In genomic region chr9:58305686-58306085, GRCm38 (mm10) we compare ENCODE assay signal across 11 mouse cellular contexts. TPM values are rescaled to one million over a fixed set of nuclear protein-coding genes. Genes with fewer than 3 reads are reported as not detected.
DNase-seq lines count a peak whose midpoint lies in the region; ATAC-seq and TF ChIP-seq lines count a peak whose summit lies in the region.
"Had no signal": no experiment of that assay in that cellular context is flagged by ENCODE, and none has a peak within 500 bp of the region (broad histone marks: within the 10 kb centered on the region; RNA-seq: fewer than 3 reads in every experiment).

No protein-coding gene starts in this region.

- no peak for DNase-seq in intestine, embryonic 14.5 days (ENCODE audit: low spot score)
- DNase-seq in embryo, embryonic 11 days, result peak; percentile 59
- DNase-seq in fibroblast of lung, adult 2 months (ENCODE audit: low read depth), result peak; percentile 95
- DNase-seq in midbrain, postnatal 0 days (ENCODE audit: low spot score), result no peak
- DNase-seq in left cerebral cortex, adult 11 months (ENCODE audit: low spot score), result no peak
- DNase-seq: right cerebral cortex, postnatal 25 days had no signal

- no peaks in the 10 kb centered on the region; the same call in 1 of the 2 replicates for H3K27me3 ChIP-seq in intestine, embryonic 14.5 days (replicated peaks; ENCODE audit: control insufficient read depth, insufficient read depth, low read length)
- no peaks in the 10 kb centered on the region for H3K27me3 ChIP-seq in intestine, postnatal 0 days (replicated peaks; ENCODE audit: control insufficient read depth, insufficient read depth, low read length)
- peaks cover 5% of the 10 kb centered on the region for H3K27me3 ChIP-seq in limb, embryonic 12.5 days
- peaks cover 4% of the 10 kb centered on the region; the same call in 1 of the 2 replicates for H3K27me3 ChIP-seq in midbrain, postnatal 0 days (ENCODE audit: insufficient read depth, low read length)

- H3K4me3 ChIP-seq in intestine, embryonic 14.5 days (ENCODE audit: low read depth, low read length), result no peak overlapping the region
- H3K4me3 ChIP-seq in intestine, postnatal 0 days (ENCODE audit: low read depth, low read length), result no peak overlapping the region
- no peak overlapping the region for H3K4me3 ChIP-seq in limb, embryonic 12.5 days (replicated peaks)
- no peak overlapping the region for H3K4me3 ChIP-seq in midbrain, postnatal 0 days (ENCODE audit: low read depth, low read length)
- H3K4me3 ChIP-seq: hindbrain, embryonic 15.5 days had no signal

- H3K9ac ChIP-seq in intestine, embryonic 14.5 days (ENCODE audit: low read length), result no peak overlapping the region
- no peak overlapping the region for H3K9ac ChIP-seq in intestine, postnatal 0 days (ENCODE audit: low read depth, low read length)
- H3K9ac ChIP-seq in limb, embryonic 12.5 days (replicated peaks), result no peak overlapping the region
- no peak overlapping the region for H3K9ac ChIP-seq in midbrain, postnatal 0 days (replicated peaks; ENCODE audit: low read length, poor library complexity, severe bottlenecking)
- H3K9ac ChIP-seq: hindbrain, embryonic 15.5 days had no signal

- peaks cover 50% of the 10 kb centered on the region for H3K4me1 ChIP-seq in intestine, embryonic 14.5 days (replicated peaks; ENCODE audit: control insufficient read depth, insufficient read depth, low read length)
- no peaks in the 10 kb centered on the region for H3K4me1 ChIP-seq in intestine, postnatal 0 days (replicated peaks; ENCODE audit: control insufficient read depth, insufficient read depth, low read length)
- peaks cover 76% of the 10 kb centered on the region for H3K4me1 ChIP-seq in limb, embryonic 12.5 days (replicated peaks)
- peaks cover 3% of the 10 kb centered on the region; the same call in 1 of the 2 replicates for H3K4me1 ChIP-seq in midbrain, postnatal 0 days (ENCODE audit: insufficient read depth, low read length)

- H3K36me3 ChIP-seq in intestine, embryonic 14.5 days (ENCODE audit: control insufficient read depth, insufficient read depth, low read length), result no peaks in the 10 kb centered on the region
- H3K36me3 ChIP-seq in intestine, postnatal 0 days (ENCODE audit: control insufficient read depth, insufficient read depth), result no peaks in the 10 kb centered on the region
- peaks cover 6% of the 10 kb centered on the region; the same call in 1 of the 2 replicates for H3K36me3 ChIP-seq in limb, embryonic 12.5 days
- no peaks in the 10 kb centered on the region for H3K36me3 ChIP-seq in midbrain, postnatal 0 days (ENCODE audit: insufficient read depth, low read length)
- H3K36me3 ChIP-seq: G1E; hindbrain, embryonic 15.5 days had no signal

- no peak for TF ChIP-seq CTCF in intestine, postnatal 0 days (IDR thresholded peaks at IDR 0.05; ENCODE audit: low read depth)
- no peak for TF ChIP-seq CTCF in midbrain, postnatal 0 days (IDR thresholded peaks at IDR 0.05)

- 24% methylated on average over 6 of the region's 6 CpGs for WGBS in intestine, embryonic 14.5 days
- 42% methylated on average over 6 of the region's 6 CpGs for WGBS in intestine, postnatal 0 days
- 8% methylated on average over 6 of the region's 6 CpGs for WGBS in limb, embryonic 12.5 days
- 27% methylated on average over 6 of the region's 6 CpGs for WGBS in midbrain, postnatal 0 days

- H3K4me2 ChIP-seq in intestine, embryonic 14.5 days (ENCODE audit: low read length), result no peak overlapping the region
- H3K4me2 ChIP-seq in intestine, postnatal 0 days (replicated peaks; ENCODE audit: low read depth), result no peak overlapping the region
- 0 out of 2 replicates have a peak overlapping the region, but pooled peaks have one; percentile 15 for H3K4me2 ChIP-seq in limb, embryonic 12.5 days
- no peak overlapping the region for H3K4me2 ChIP-seq in midbrain, postnatal 0 days (ENCODE audit: low read depth, low read length, poor library complexity, severe bottlenecking)
- H3K4me2 ChIP-seq: hindbrain, embryonic 15.5 days had no signal

- H3K9me3 ChIP-seq in intestine, embryonic 14.5 days (ENCODE audit: control insufficient read depth, low read length), result no peaks in the 10 kb centered on the region
- H3K9me3 ChIP-seq in intestine, postnatal 0 days (ENCODE audit: control insufficient read depth), result no peaks in the 10 kb centered on the region
- H3K9me3 ChIP-seq in limb, embryonic 12.5 days, result no peaks in the 10 kb centered on the region
- no peaks in the 10 kb centered on the region for H3K9me3 ChIP-seq in midbrain, postnatal 0 days (ENCODE audit: low read length)
- H3K9me3 ChIP-seq: G1E; hindbrain, embryonic 15.5 days had no signal

- ATAC-seq in intestine, embryonic 14.5 days (replicated peaks; ENCODE audit: low FRiP score, low TSS enrichment, low read depth), result no peak
- no peak for ATAC-seq in intestine, postnatal 0 days
- no peak for ATAC-seq in limb, embryonic 12.5 days (ENCODE audit: insufficient number of reproducible peaks, insufficient read depth, low FRiP score, low TSS enrichment, low read depth)
- no peak for ATAC-seq in frontal cortex, adult (ENCODE audit: low TSS enrichment)
- no peak for ATAC-seq in midbrain, postnatal 0 days (ENCODE audit: low FRiP score)

- peak overlapping the region; percentile 43; the same call in 1 of the 2 replicates for H3K27ac ChIP-seq in intestine, embryonic 14.5 days (ENCODE audit: low read depth)
- no peak overlapping the region for H3K27ac ChIP-seq in intestine, postnatal 0 days (ENCODE audit: low read depth, low read length)
- peak overlapping the region; percentile 83 for H3K27ac ChIP-seq in limb, embryonic 12.5 days
- no peak overlapping the region for H3K27ac ChIP-seq in midbrain, postnatal 0 days (ENCODE audit: low read depth, low read length)
- H3K27ac ChIP-seq: hindbrain, embryonic 15.5 days had no signal

RNA-seq across cellular contexts. Expression of gene Loxl1, which starts 7.3 kb away (rescaled TPM):
- polyA plus RNA-seq in intestine, embryonic 14.5 days (2014; fragmentation: Nextera tagmentation; extraction: Ambion mirVana), result 27.2 and 31.8 TPM in 2 replicates
- polyA plus RNA-seq in intestine, postnatal 0 days (2015; fragmentation: Nextera tagmentation; extraction: Ambion mirVana), result 21.6 and 23.8 TPM in 2 replicates
- polyA plus RNA-seq in limb, embryonic 12.5 days (2016; fragmentation: Nextera tagmentation; extraction: Ambion mirVana), result 30.1 and 34.7 TPM in 2 replicates
- 5.9 and 10.6 TPM in 2 replicates for total RNA-seq in midbrain, postnatal 0 days (2014; rRNA removed)
- 6.6 and 7.0 TPM in 2 replicates for polyA plus RNA-seq in midbrain, postnatal 0 days (2015; fragmentation: Nextera tagmentation; extraction: Ambion mirVana)
- total RNA-seq: G1E had no signal
- polyA plus RNA-seq: G1E had no signal

RNA-seq across cellular contexts. Expression of gene Stoml1, which starts 52.7 kb away (rescaled TPM):
- 21.3 and 22.9 TPM in 2 replicates for polyA plus RNA-seq in intestine, embryonic 14.5 days (2014; fragmentation: Nextera tagmentation; extraction: Ambion mirVana)
- polyA plus RNA-seq in intestine, postnatal 0 days (2015; fragmentation: Nextera tagmentation; extraction: Ambion mirVana), result 15.0 and 15.9 TPM in 2 replicates
- polyA plus RNA-seq in limb, embryonic 12.5 days (2016; fragmentation: Nextera tagmentation; extraction: Ambion mirVana), result 33.6 and 35.3 TPM in 2 replicates
- total RNA-seq in midbrain, postnatal 0 days (2014; rRNA removed), result 159 and 170 TPM in 2 replicates
- 161 and 172 TPM in 2 replicates for polyA plus RNA-seq in midbrain, postnatal 0 days (2015; fragmentation: Nextera tagmentation; extraction: Ambion mirVana)

RNA-seq across cellular contexts. Expression of gene Pml, which starts 56.1 kb away (rescaled TPM):
- polyA plus RNA-seq in intestine, embryonic 14.5 days (2014; fragmentation: Nextera tagmentation; extraction: Ambion mirVana), result 16.9 and 17.7 TPM in 2 replicates
- polyA plus RNA-seq in intestine, postnatal 0 days (2015; fragmentation: Nextera tagmentation; extraction: Ambion mirVana), result 5.3 and 7.1 TPM in 2 replicates
- polyA plus RNA-seq in limb, embryonic 12.5 days (2016; fragmentation: Nextera tagmentation; extraction: Ambion mirVana), result 16.1 and 18.4 TPM in 2 replicates
- 5.6 and 9.0 TPM in 2 replicates for total RNA-seq in midbrain, postnatal 0 days (2014; rRNA removed)
- 2.9 and 3.2 TPM in 2 replicates for polyA plus RNA-seq in midbrain, postnatal 0 days (2015; fragmentation: Nextera tagmentation; extraction: Ambion mirVana)

Comparison
In these comparisons a context has a peak if more than half of its experiments do, and no peak if none do; other contexts are left out.
1. H3K27ac ChIP-seq: peak in intestine, embryonic 14.5 days (single experiment) and limb, embryonic 12.5 days (single experiment); none in intestine, postnatal 0 days (single experiment) and midbrain, postnatal 0 days (single experiment).
2. DNase-seq: peak in embryo, embryonic 11 days (single experiment) and fibroblast of lung, adult 2 months (single experiment); none in intestine, embryonic 14.5 days (single experiment), midbrain, postnatal 0 days (single experiment) and left cerebral cortex, adult 11 months (single experiment).